Mouse (Mus musculus) cerebellum, adult (tissue): ENCODE results near the gene Tnni3k.

ENCODE experiments used
- ATAC-seq: cut with Nextera tagmentation; 2 replicates; pipeline ENCODE4 v1.9.2; 2017; ENCODE audit warnings: mild to moderate bottlenecking, moderate library complexity, mixed read lengths; ENCODE audit not compliant: insufficient number of reproducible peaks, low FRiP score, low TSS enrichment

Gene Tnni3k

GRCm38 (mm10) chr3:154961284-154961683, 93.9 kb downstream of the Tnni3k start:
- ATAC-seq, result no peak

- no peak for ATAC-seq
Measured at GRCm38 (mm10) chr3:154953088-154953487, 102.1 kb downstream of the Tnni3k start.

- ATAC-seq, result no peak
Measured at GRCm38 (mm10) chr3:154949551-154949950, 105.7 kb downstream of the Tnni3k start.

DNA sequence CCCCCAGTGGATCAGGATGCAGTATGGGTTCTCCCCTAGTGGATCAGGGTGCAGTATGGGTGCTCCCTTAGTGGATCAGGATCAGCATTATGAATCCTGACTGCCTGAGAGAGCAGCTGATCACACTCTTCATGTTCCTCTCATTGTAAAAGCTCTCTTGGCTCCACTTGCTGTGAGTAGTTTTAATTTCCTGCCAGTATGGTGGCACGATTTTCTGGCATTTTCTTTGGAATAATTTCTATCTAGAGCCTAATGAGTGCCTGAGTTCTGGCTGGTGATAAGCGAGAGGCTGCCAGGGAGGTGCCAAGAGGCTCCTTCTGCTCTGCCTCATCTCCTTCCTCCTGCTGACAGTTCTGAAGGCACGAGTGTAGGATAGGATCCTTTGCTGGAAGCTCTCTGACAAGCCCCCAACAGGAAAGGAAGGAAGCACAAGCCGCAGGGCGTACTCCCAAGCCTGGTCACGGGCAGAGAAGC, 109.5 kb downstream of the Tnni3k start:
- peak; percentile 68; the same call in 1 of the 2 replicates for ATAC-seq

DNA sequence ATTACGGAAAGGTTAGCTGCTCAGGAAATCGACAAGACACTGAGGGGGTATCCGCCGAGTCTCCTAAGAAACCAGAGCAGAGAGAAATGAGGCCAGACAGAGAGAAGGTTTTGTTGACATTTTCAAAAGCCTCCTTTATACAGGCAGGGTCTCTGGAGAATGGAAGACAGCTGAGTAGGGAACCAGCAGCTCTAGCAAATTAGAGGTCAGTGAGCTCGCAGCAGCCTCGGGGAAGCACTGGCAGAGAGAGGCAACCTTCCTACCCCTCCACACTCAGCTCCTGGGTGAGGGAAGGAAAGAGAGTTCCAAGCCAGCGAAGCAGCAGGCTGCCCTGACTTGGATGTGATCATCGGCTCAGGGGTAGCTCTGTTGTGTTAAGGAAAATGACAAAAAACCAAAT, 127.5 kb downstream of the Tnni3k start:
- ATAC-seq, result 0 out of 2 replicates have a peak, but pooled peaks have one; percentile 6

DNA sequence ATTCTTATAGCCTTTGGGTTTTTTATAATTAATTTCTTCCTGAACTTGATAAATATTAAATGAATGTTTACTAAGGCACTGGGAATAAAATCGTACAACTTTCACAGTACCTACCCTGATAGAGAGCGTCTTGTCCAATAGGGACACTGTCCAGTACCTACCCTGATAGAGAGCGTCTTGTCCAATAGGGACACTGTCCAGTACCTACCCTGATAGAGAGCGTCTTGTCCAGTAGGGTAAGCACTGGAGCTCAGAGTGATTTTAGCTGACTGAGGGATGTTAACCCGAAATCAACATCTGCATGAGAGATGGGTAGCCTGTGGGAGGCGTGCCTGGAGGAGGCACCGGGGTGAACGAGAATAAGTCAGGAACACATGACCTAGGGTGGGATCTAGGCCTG, 130.3 kb downstream of the Tnni3k start:
- ATAC-seq, result no peak

GRCm38 (mm10) chr3:154915566-154915965, 139.6 kb downstream of the Tnni3k start:
- ATAC-seq, result no peak

DNA sequence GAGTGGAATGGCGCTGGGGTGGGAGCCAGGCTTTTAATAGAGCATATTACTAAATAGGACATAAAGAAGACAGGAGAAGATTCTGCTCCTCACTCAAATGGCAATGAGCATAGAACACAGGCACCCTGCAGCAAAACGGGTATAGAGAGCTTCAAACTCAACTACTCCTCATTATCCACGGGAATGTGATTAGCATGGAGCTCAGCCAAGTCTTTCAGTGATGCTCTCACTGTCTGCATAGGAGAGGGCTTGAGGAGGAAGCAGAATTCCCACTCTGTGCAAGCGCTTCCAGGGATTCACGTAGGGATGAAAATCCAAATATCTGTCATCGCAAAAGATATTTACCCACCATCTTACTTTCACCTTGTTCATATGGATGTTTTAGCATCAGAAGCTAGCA, 141.6 kb downstream of the Tnni3k start:
- no peak for ATAC-seq

DNA sequence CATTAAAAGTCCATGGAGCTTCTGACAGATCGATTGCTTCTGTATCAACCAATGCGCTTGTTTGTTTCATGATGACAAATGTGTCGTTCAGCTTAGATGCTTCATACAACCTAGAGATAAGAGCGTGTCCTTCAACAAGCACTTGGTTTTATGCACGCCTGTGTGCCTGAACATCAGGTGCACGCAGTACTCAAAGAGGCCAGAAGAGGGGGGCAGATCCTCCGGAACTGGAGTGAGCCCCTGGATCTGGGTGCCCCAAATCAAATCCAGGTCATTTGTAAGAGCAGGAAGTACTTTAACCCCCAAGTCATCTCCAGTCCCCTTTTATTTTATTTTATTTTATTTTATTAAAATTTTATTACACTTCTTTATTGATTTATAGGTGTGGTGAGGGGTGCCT, 158.5 kb downstream of the Tnni3k start:
- no peak for ATAC-seq

GRCm38 (mm10) chr3:154893225-154893624, 162.0 kb downstream of the Tnni3k start:
- ATAC-seq, result no peak

DNA sequence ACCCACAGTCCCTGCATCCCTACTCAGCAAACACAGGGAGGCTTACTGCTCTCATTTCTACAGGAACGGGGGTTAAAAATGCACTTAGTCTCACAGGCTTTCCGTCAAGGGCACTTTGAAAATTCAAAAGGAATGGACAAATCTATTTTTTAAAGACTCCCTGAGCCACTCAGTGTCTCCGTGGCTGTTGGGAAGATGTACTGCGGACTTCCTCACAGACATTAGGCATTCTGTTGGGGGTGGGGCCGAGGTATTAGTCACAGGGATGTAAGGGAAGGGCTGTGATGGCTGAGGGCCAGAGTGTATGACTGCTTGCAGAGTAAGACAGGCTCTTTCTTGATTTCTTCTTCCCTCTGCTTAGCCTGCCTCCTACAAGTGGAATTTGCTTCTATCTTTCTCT, 169.8 kb downstream of the Tnni3k start:
- no peak for ATAC-seq

GRCm38 (mm10) chr3:154885048-154885447, 170.2 kb downstream of the Tnni3k start:
- ATAC-seq, result no peak

GRCm38 (mm10) chr3:154881428-154881986, 173.7 kb downstream of the Tnni3k start:
- ATAC-seq, result no peak

GRCm38 (mm10) chr3:154880536-154880939, 174.7 kb downstream of the Tnni3k start:
- no peak for ATAC-seq

GRCm38 (mm10) chr3:154880108-154880507, 175.1 kb downstream of the Tnni3k start:
- no peak for ATAC-seq

GRCm38 (mm10) chr3:154879515-154879914, 175.7 kb downstream of the Tnni3k start:
- ATAC-seq, result no peak

- ATAC-seq, result no peak
Measured at GRCm38 (mm10) chr3:154879080-154879479, 176.1 kb downstream of the Tnni3k start.

DNA sequence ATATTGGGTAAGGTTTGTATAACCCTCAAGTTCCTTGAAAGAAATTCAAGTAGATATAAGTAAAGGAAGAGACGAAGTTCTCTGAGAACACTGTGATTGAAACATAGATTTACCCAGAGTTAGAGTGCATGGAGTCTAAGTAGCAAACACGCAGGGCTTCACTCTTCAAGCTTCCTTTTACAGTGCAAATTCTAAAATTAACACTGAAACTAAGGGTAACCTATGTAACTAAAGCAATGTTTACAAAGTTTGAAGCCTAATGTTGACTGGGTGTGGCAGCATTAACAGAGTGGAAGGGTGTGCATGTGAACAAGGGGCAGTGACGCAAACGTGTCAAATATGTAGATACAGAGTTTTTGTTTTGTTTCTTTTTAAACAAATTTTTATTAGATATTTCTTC, 186.4 kb downstream of the Tnni3k start:
- no peak for ATAC-seq

GRCm38 (mm10) chr3:154861921-154862320, 193.3 kb downstream of the Tnni3k start:
- ATAC-seq, result no peak

DNA sequence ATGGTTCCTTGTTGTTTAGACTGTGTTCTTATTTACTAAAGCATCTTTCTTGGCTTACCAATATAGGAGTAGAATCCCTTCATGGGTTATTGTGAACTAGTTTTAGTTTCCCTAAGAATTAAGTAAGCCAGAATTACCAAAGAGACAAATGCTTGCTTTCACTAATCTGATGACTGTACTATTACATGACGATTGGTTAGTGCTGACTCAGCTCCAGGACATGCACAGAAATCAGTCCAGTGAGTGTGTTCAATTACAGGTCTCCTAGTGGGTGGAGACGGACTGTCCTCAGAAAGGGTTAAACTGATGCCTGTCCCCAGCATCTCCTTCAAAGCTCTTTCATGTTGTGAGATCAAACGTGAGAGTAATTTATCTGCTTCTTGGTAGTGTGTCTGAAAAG, 195.5 kb downstream of the Tnni3k start:
- ATAC-seq, result no peak

DNA sequence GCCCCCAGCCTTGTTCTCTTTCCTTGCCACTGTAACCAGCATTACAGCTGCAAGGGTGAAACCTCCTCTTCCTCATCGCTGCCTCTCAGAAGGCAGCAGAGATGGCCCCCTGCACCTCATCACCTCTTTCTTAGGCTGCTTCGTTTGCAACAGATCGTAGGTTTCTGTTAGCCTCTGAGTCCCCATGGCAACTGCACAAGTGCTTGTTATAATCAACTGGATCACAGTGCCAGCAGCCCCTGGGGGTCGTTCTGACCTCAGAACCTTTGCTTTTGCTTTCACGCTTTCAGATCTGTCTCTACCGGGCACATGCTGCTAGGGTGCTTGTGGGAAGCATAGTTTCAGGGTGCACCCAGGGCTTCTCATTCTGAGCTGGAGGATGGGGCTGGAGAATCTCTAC, 201.9 kb downstream of the Tnni3k start:
- no peak for ATAC-seq

DNA sequence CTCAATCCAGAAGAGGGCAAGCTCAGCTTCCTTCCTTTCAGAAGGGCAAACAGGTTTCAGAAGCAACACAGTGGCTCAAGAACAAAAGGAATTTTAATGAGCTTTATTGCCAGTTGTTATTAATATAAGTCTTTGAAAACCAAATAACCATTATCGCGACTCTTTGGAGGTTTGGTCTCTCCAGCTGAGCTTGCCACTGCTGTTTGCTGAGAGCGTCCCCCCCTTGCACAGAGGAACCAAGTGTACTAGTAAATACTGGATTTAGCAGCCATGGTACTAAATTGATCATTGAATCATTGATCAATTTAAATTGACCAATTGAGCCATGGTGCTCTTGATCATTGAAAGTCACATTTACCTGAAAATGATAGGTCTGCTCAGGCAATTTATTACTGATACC, 202.9 kb downstream of the Tnni3k start:
- no peak for ATAC-seq

DNA sequence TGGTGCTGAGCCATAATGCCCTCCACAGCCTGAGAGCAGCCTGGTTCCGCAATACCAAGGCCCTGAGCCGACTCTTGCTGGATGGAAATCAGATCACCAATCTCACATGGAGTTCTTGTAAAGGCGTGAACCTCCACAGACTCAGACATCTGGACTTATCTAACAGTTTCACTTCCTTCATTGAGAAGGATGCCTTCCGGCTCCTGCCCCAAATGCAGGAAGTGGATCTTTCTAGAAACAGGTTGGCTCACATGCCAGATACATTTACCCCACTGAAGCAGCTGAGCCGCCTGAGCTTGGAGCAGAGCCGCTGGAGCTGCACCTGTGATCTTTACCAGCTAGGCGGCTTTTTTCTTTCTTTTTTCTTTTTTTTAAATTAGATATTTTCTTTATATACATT, 213.0 kb downstream of the Tnni3k start:
- no peak for ATAC-seq
